Mouse (Mus musculus) stomach, postnatal 0 days (tissue): ENCODE data around the gene Dnaic1.

ENCODE experiments used
- CTCF ChIP-seq: IDR thresholded peaks from 2 replicates; pipeline ENCODE4 v1.5.1; 2016; ENCODE audit warnings: antibody characterized with exemption, low read depth, mild to moderate bottlenecking, moderate library complexity
- EP300 ChIP-seq: optimal IDR thresholded peaks from 2 replicates; pipeline ENCODE3; 2016; ENCODE audit warnings: antibody characterized with exemption

- no peak for TF ChIP-seq CTCF
- TF ChIP-seq EP300 = no peak
Observed at GRCm38 (mm10) chr4:41638828-41639213, 69.2 kb downstream of the Dnaic1 start.
